Mouse (Mus musculus) splenic B cell, adult 2 months (primary cell): Measurements from ENCODE around the gene Ddah1.

Experiments
- DNase-seq: peaks from one replicate; pipeline ENCODE4 v3.0.0-alpha.2; 2011; ENCODE audit warnings: low read depth, low spot score
- H3K27me3 ChIP-seq: 2 replicates; pipeline ENCODE4 v1.6.1; 2012; ENCODE audit warnings: mild to moderate bottlenecking, low read length, moderate library complexity, mixed read lengths; ENCODE audit not compliant: control insufficient read depth, poor library complexity, insufficient read depth, severe bottlenecking
- H3K36me3 ChIP-seq: 2 replicates; pipeline ENCODE4 v1.6.1; 2012; ENCODE audit warnings: mild to moderate bottlenecking, low read length, moderate library complexity, mixed read lengths; ENCODE audit not compliant: control insufficient read depth, poor library complexity, insufficient read depth, severe bottlenecking

Gene Ddah1

DNA sequence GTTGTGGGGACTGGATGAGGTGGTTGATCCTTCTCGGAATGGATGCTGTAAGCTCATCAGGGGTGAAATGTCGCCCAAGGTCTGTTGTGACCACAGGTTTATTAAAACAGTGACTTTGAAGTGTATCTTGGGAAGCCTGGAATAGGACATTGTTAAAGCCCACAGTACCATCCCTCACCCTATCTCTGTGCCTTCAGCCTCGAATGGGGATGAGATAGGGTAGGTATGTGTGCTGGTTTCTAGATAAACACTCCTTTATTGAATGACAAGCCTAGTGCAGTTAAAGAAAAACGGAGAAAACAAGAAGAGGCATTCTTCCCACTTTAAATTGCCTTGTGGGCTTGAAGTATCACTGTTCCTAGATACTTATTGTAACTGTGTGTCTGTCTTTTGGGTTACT, 631 bp upstream of the Ddah1 start:
- DNase-seq = no peak

GRCm38 (mm10) chr3:145759379-145760209, 1.1 kb downstream of the Ddah1 start:
- Histone ChIP-seq H3K36me3 (no peaks in the 10 kb centered on the region), H3K27me3 (no peaks in the 10 kb centered on the region)
- DNase-seq = no peak

More for the DNA sequence above, 631 bp upstream of the Ddah1 start:
- Histone ChIP-seq H3K27me3 (no peaks in the 10 kb centered on the region), H3K36me3 (no peaks in the 10 kb centered on the region)

- Histone ChIP-seq H3K36me3 (no peaks in the 10 kb centered on the region), H3K27me3 (no peaks in the 10 kb centered on the region)
- no peak for DNase-seq
Observed at GRCm38 (mm10) chr3:145760547-145760946, 2.1 kb downstream of the Ddah1 start.

GRCm38 (mm10) chr3:145761501-145762170, 3.2 kb downstream of the Ddah1 start:
- Histone ChIP-seq H3K27me3 (no peaks in the 10 kb centered on the region), H3K36me3 (no peaks in the 10 kb centered on the region)
- DNase-seq = no peak

DNA sequence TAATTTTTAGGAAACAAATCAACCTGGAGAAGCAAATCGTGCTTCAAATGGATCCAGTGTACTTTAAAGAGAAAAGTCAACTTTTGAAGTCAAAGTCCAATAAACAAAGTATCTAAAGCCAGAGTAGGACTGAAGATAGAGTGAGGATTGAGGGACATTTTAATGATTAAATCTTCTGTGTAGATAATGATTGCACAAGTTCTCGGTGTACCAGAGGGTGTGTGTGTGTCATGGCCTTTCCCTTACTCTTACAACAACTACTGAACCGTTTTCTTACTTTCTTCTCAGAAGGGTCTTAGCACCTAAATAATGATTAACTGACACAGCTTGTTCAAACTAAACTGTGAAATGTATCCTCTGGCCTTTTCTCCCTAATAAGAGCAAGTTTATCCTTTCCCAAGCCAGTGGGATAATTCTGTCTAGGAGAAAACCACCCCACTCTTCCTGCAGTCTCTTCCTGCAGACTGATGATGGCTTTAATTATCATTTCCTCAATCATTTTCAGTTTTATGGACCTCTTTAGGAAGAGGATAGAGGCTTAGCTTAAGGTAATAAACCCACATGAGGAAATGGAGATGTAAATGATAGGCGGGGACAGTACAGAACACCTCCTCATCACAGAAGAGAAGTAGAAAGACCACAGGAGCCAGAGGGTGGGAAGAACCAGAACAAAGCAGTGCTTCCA, 4.6 kb downstream of the Ddah1 start:
- H3K36me3 ChIP-seq = no peaks in the 10 kb centered on the region

DNA sequence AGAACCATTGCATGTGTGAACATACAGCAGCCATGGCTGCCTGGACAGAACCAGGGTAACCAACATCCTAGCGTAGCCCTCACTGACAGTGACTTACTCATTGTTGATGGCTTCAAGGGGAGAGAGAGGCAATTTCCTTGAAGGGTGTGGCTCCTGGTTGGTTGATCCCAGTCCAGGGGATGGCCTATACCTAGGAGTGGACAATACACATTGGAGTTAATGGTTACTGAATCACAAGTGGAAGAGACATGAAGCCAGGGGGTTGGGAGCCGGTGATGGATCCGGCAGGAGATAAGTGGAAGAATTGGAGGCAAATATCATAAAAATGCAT, 5.1 kb downstream of the Ddah1 start:
- DNase-seq = no peak
- H3K36me3 ChIP-seq = no peaks in the 10 kb centered on the region
- H3K27me3 ChIP-seq = no peaks in the 10 kb centered on the region

More for the DNA sequence above, 4.6 kb downstream of the Ddah1 start:
- H3K27me3 ChIP-seq = no peaks in the 10 kb centered on the region
- no peak for DNase-seq

- Histone ChIP-seq H3K27me3 (no peaks in the 10 kb centered on the region), H3K36me3 (no peaks in the 10 kb centered on the region)
- DNase-seq = no peak
Observed at GRCm38 (mm10) chr3:145764416-145764815, 5.9 kb downstream of the Ddah1 start.

GRCm38 (mm10) chr3:145768439-145768838, 10.0 kb downstream of the Ddah1 start:
- DNase-seq = no peak
- Histone ChIP-seq H3K36me3 (no peaks in the 10 kb centered on the region), H3K27me3 (no peaks in the 10 kb centered on the region)

GRCm38 (mm10) chr3:145773384-145773783, 14.9 kb downstream of the Ddah1 start:
- DNase-seq = no peak
- Histone ChIP-seq H3K27me3 (no peaks in the 10 kb centered on the region), H3K36me3 (no peaks in the 10 kb centered on the region)

- DNase-seq = no peak
- H3K27me3 ChIP-seq = no peaks in the 10 kb centered on the region
- H3K36me3 ChIP-seq = no peaks in the 10 kb centered on the region
Observed at GRCm38 (mm10) chr3:145774336-145774735, 15.9 kb downstream of the Ddah1 start.

DNA sequence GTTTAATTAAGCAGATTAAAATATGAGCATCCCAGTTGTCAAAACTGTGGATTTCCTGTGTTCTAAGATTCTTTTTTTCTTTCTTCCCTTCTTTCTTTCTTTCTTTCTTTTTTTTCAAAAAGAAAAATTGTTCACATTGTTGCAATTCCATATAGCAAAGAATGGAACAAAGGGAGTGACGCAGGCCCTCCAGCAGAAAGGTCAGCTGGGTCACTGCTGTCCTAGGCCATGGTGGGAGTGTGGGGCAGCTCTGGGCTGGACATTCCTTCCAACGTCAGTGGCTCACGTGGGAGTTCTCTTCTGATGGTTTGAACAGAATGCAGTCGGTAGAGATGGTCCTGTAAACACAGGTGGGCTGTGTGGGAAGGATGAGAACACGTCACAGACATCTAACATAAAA, 16.8 kb downstream of the Ddah1 start:
- Histone ChIP-seq H3K27me3 (no peaks in the 10 kb centered on the region), H3K36me3 (no peaks in the 10 kb centered on the region)
- DNase-seq = no peak

- DNase-seq = no peak
Observed at GRCm38 (mm10) chr3:145775862-145776261, 17.4 kb downstream of the Ddah1 start.

DNA sequence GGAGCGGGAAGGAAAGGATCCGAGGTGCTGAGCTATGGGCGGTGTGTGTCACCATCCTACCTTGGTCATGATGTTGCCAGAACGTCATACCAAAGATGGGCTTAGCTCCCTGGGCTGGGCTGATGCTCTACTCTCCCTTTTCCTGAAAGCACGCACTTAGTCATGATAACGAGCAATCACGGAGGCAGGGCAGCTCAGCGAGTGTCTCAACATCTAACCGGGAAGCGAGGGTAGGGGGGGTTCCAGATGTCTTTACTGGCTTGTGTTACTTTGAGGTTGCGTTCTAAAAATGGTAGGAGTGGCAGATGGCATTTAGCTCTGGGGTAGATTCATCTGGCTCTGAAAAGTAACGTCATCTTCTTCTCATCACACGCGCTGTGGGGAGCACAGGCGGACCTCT, 18.5 kb downstream of the Ddah1 start:
- Histone ChIP-seq H3K27me3 (no peaks in the 10 kb centered on the region), H3K36me3 (no peaks in the 10 kb centered on the region)
- DNase-seq = no peak

More at GRCm38 (mm10) chr3:145775862-145776261, 17.4 kb downstream of the Ddah1 start:
- Histone ChIP-seq H3K36me3 (no peaks in the 10 kb centered on the region), H3K27me3 (no peaks in the 10 kb centered on the region)

DNA sequence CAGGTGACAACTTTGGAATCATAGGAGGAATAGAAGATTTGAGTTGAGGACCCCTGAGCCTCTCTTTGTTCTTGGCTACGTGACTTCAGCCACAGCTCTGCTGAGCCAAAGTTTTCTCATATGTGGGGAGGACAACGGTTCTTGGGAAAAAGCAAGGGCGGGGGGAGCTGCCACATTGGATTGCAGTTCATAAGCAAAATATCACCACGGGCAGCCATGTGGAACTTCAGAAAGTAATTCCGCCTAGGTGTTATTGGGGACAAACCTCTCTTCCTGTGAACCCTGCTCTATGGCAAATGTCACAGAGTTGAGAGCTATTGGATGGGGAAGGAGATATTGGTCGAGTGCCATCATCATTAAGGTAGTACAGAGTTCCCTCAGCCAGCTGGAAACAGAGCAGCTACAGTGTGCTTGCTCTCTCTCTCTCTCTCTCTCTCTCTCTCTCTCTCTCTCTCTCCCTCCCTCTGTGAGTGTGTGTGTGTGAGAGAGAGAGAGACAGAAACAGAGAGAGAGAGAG, 20.0 kb downstream of the Ddah1 start:
- Histone ChIP-seq H3K27me3 (no peaks in the 10 kb centered on the region), H3K36me3 (no peaks in the 10 kb centered on the region)
- DNase-seq = no peak
